Mouse (Mus musculus) right cerebral cortex, postnatal 36 days (tissue): ENCODE measurements around the gene Zfp282.
"Not testable (repeated sequence)": the region's sequence is repeated elsewhere in the genome, so short reads cannot be mapped to it uniquely, and the experiment has no call there.

ENCODE experiments used
- DNase-seq, 2 experiments: peaks; one replicate each; pipeline ENCODE4 v3.0.0; 2022; ENCODE audit warnings: low spot score in 2 of 2, mixed read lengths in 1 of 2

The Zfp282 gene

DNA sequence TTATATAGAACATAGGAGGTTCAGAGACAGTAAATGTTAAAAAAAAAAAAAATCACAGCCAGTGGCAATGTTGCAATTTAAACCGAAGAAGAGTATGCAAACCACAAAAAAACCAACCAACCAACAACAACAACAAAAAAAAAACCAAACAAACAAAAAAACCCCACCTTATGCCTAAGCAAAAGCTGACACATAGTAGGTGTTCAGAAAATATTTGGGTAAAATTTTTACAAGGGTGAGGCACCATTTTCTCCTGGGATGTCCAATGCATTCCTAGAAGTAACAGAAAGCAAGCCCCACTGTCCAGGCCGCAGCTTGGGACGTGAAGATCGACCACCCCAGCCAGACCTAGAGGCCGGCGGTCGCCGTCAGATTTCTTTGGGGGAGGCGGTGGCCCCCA is at the start of gene Zfp282:
Zfp282 (plus strand) TSS at position 147 of the 400 bp plus-strand sequence.
- no peak for DNase-seq

DNA sequence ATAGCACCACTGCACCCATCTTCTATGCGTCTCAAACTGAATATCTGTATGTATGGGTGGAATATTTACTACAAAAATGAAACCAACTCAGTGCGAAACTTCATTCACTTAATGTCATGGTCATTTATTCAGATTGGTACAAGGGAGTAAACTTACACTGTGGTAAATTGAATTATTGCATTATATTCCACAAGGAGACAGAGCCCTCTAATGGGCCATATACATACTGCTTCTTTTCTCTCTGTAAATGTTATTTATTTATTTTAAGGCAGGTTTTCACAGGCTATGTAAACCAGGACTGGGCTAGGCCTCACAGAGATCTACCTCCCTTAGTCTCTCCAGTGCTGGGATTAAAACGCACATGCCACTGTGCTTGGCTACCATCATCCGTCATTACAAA is 49.5 kb upstream of the Zfp282 start:
- DNase-seq = no peak

DNA sequence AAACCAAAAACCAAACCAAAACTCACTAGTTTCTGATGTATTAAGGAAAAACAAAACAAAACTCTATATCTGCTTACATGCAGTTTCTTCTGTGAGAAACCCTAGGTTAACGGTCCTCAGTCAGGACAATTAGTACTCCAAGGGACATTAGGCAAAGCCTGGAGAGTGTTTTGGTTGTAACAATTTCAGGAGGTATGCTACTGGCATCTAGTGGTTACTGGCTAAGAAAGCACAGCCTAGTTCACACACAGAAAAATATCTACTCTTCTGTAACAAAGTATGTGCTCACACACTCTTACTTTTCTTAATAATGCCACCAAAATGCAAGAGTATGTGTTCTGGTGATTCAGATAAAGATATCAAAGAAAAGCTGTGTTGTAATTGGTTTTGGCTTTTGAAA is 48.1 kb upstream of the Zfp282 start:
- DNase-seq = no peak

DNA sequence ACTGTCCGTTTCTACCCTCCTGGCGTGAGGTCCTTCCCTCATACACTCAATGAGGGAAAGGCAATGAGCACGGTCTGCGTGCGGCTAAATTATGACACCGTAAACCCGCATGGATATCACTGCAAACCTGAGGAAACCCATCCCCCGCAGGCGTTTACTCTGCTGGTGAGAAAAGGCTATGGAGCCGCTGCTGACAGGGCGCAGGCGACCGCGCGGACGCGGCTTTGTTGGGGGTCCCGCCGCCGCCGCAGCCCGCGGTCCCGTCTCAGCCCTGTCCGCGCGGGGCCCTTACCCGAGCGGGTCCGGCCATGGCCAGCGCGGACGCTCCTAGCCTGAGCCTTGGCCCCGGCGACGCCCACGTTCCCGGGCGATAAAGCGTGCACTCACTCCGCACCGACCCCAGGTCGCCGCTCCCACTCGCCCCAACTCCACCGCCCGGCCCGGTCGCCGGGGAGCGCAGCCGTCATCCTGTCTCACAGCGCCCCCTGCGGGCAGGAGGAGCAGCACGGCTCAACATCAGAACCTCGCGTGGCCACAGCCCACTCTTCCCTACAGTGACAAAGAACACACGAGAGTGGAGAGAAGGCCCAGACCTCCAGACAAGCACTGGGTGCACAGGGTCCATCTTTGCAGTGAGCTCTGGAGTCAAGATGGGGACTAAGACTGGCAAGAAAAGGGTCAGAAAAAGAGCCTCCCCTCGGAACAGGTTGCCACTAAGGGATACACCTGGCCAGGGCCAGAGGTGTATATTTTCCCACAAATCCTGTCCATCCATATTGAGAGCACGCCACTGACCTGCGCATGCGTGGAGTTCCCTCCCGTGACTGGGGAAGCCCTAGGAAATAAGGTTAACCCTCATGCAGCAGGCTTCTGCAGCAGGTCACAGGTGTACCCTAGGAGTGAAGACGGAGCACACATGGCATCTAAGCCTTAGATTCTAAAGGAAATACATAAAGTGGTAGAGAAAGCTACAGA is 46.6 kb upstream of the Zfp282 start, which contains the start of gene Zfp786:
Zfp786 (minus strand) TSS at position 764 of the 975 bp plus-strand sequence.
- peak; percentile 85 to 87 for DNase-seq

DNA sequence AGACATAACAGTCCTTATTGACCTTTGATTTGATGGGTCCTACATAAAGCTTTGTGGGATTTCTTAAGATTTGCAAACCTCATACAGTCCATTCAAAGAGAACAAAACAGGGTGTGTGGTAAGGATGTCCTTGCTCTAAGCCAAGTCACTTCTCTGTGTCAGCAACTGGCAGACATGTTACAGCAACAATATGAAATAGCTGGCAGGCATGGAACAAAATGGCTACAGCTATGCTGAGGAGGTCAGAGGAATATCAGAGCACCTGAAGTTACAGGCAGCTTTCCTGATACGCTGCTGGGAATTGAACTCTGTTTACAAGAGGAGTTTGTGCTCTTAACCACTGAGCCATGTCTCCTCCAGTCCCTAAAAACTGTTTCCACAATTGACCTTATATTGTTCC is 44.8 kb upstream of the Zfp282 start:
- no peak for DNase-seq

DNA sequence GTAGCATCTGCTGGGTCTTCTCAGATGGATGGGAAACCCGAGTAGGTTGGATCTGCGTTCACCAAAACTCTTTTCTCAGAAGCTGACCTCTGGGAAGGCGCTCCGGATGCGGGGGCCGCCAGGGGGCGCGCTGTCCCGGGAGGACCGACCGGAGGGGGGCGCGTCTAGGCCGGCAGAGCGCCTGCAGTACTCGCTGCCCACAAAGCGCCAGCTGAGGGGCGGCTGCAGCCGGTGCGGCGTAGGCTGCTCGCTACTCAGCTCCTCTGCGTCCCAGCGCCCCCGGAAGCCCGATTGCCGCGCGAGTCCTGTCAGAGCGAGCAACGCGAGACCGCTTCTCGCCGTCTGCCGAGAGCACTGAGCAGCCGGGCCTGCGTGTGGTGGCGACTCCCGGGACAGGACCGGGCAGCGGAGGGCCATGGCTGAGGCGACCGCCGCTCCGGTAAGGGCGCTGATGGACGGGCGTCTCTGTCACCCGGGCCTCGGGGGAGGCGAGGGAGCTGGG is 41.5 kb upstream of the Zfp282 start, which contains the start of gene Zfp398:
Zfp398 (plus strand) TSS at position 180 of the 502 bp plus-strand sequence.
- DNase-seq = peak; percentile 91

DNA sequence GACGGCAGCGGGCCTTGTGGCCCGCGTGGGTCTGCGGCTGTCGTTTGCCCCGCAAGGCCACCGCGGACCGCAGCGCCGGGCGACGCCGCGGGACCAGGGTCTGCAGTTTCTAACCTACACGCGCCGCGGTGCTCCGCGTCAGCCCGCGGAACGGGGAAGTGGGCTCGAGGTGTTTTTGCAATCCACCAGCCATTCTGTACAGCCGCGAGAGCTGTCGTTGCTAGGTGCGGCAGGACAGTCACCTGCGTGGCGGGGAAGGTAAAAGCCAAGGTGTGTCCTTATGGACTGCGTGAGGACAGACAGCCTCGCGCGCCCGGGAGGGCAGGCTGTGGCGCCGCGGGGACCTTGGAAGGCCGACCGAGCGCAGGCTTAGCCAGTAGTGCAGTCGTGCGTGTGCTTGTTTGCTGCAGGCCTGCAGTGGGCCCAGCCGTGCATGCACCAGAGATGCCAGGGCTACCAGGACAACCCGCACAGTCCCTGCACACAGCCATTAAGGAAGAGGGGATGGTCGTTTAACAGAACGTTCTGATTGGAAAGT is 41.0 kb upstream of the Zfp282 start:
- DNase-seq = peak; percentile 15 to 27

DNA sequence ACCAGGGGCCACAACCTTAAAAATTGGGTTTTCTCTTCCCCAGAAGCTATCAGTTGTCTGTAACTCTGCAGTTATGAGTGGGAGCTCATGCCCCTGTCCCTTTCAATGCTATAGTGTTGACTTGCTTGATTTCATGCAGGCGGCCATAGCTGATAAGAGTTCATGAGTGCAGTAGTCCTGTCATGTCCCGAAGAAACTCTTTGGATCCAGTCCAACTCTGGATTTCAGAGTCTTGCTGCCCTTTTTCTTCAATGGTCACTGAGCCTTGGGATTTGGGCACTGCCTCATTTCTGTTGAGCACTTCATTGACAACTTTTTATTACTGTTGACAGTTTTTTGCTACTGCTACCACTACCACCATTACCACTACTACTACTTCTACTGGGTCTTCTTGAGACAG is 39.4 kb upstream of the Zfp282 start:
- DNase-seq = no peak

DNA sequence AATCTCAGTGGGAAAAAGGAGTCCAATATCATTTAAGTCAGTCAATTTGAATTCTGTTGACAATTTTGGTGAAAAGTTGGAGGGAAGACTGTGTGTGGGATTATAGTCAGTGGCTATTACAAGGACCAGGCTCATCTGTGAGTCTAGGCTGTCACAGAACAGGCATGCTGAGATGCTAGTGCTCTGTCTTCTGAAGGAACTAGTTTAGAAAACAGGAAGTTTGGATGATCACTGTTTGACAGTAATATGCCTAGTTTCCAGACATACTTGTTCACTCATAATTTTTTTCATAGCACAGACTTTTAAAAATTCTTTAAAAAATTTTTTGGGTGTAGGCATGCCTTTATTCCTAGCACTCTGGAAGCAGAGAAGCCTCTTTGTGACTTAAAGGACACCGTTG is 35.9 kb upstream of the Zfp282 start:
- no peak for DNase-seq

DNA sequence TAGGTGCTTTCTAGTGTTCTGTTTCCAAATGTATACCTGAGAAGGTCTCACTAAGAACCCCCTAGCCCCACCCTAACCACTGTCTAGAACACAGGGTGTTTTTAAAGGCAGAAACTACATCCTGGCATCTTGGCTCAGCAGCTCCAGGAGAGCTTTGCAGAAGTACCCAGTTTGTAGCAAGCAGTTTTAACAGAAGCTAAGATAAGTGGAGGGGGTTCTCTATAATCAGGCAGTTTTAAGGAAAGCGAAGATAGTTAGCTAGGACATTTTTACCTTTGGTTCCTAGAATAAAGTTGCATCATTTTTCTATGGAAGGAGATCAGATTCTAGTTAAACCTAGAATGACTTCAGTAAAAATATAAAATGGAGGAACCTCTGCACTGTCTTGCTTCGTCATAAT is 35.2 kb upstream of the Zfp282 start:
- DNase-seq = no peak

DNA sequence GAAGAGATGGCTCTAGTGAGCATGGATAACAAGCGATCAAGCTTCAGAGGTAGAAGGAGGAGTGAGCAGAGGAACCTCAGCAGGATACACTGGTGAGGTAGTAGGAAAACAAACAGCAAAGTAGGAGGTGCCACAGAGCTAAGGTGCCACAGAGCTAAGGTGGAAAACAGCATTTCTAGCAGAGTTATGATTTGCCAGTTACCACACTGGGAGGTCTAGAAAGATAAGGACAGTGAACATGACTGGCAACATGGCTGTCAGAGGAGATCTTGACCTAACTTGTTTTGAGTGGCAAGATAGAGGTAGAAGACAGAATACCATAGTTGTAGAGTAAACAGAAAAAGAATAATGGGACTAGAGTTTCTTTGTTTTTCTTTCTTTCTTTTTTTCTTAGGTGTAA is 34.7 kb upstream of the Zfp282 start:
- no peak for DNase-seq

DNA sequence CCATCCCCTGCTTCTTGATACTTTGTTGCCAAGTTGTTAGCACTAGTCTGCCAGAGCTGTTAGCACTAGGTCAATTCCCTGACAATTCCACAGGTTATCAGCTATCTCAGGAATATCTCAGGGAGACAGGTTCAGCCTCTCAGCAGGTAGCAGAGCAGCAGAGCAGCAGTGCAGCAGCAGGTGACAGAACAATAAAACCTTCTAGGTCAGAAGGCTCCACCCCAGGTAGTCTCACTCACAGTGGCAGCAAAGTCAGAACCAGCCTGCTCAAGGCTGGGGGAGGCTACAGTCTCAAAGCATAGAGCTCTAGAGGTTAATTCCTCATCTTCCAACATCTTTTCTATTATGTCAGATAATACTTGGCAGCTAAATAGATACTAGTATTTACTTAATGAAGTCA is 31.2 kb upstream of the Zfp282 start:
- no peak for DNase-seq

DNA sequence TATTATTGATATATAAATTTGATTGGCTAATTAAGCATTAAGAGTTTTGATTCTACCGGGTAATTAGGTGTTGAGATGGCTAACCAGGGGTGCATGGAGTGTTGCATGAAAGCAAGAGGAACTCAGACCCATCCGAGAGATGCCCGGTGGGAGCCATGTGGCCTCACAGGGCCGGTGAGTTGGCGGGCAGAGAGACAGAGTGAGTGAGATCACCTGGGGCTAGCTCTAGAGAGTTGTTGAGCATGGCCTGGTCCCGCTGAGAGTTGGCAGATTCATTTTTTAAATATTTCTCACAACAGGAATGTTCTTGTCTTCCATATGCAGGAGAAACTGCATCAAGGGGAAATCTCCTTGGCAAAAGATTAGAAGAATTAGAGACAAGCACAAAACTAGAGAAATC is 19.8 kb upstream of the Zfp282 start:
- no peak for DNase-seq

DNA sequence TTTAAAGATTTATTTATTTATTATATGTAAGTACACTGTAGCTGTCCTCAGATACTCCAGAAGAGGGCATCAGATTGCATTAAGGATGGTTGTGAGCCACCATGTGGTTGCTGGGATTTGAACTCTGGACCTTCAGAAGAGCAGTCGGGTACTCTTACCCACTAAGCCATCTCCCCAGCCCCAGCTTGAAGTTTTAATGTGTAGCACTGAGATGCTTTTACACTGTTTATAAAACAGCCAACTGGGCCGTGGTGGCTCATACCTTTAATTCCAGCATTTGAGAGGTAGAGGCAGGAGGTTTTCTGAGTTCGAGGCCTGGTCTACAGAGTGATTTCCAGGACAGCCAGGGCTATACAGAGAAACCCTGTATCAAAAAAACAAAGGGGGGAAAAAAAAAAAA is 19.3 kb upstream of the Zfp282 start:
- not testable (repeated sequence) for DNase-seq

DNA sequence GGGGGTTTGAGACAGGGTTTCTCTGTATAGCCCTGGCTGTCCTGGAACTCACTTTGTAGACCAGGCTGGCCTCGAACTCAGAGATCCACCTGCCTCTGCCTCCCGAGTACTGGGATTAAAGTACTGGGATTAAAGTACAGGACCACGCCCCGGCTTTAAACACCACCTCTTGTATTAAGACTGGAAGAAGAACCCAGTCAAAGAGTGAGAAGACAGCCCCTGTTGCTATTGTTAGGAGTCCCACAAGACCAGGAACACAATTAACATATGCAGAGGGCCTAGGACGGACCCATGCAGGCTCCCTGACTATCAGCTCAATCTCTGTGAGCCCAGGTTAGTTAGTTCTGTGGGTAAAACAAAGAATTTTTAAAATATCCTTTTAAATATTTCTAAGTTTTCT is 4.7 kb upstream of the Zfp282 start:
- no peak for DNase-seq

DNA sequence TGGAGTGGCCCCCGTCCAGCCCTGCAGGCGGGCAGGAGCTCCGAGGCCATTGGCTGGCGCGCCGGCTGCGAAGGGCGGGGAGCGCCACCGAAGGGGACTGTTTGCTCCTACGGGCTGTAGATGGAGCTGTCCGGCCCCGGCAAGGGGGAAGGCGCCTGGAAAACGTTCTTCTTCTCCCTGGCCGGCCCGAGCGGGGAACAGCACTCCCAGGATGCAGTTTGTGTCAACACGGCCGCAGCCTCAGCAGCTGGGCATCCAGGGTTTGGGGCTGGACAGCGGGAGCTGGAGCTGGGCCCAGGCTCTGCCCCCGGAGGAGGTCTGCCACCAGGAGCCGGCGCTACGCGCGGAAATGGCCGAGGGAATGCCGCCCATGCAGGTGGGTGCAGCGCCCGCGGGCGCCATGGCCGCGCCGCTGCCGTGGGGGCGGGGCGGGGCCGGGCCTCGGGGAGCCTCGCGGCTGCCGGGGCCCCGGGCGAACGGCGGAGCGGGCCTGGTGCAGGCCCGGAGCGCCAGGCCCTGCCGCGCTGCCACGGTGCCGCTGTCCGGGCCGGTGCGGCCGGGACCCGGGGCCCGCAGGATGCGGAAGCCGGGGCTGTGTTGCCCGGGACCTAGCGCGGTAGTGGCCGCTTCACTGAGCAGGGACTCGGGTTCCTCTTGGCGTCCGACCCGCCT is 593 bp downstream of the Zfp282 start:
- peak; percentile 87 for DNase-seq

DNA sequence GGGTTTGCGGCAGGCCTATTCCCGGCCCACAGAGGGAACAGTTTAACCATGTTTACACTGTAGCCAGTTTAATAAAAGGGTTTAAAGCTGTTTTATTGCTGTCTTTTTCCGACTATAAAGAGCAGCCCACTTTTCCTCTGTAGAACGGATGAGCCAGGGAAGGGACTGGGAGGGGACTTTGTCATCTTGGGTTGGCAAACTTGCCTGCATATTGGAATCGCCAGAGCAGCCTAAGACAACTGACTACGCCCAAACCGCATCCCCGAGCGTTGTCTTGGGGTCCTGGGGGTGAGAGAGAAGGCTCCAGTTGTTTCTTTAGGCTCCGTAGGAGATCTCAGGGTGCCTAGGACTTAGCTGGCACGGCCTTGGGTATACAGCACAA is 1.1 kb downstream of the Zfp282 start:
- no peak for DNase-seq

DNA sequence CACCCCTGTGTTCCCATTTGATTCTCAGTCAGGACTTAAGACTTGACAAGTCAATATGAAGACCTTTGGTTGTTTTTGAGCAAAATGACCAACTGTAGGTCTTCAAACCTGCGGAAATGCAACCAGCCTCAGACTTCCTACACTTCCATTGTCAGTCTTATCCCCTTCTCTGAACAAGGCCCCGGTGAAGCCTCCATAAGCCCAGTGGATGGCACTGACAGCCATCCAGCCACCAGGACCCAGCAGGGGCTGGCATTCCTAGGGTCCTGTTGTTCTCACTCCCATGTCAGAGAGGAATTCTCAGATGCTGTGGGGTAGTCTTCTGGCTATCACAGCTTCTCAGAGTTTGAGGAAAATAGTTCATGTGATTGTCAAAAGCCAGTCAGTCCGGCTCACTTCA is 1.6 kb downstream of the Zfp282 start:
- DNase-seq = no peak

DNA sequence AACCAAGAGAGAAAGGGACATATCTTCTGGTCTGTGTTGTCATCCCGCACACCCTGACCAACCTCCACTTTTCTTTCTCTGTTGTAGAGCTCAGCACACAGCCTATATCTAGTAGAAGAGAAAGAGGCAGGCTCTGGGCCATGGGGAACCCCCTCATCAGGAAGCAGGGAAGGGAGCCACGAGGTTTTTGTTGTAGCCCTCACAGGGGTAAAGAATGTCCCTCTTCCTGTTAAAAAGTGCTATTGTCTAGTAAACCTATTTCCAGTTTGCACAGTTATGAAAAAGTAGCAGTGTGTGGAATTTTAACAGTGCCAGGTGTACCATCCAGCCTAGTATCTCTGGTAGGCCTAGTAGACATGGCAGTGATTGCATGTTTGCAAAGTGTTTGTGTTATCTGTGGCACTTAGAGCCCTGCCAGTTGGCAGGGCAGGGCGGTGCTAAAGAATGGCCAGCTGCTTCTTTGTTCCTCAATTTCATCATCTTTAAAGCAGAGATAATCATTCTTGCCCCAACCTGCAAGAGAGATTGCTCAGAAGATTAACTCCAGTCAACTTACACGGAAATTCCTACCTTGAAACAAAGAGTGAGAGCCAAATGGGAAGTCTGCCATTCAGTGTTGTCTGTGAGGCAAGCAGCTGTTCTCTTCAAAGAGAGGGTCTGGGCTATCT is 2.2 kb downstream of the Zfp282 start:
- DNase-seq = no peak

DNA sequence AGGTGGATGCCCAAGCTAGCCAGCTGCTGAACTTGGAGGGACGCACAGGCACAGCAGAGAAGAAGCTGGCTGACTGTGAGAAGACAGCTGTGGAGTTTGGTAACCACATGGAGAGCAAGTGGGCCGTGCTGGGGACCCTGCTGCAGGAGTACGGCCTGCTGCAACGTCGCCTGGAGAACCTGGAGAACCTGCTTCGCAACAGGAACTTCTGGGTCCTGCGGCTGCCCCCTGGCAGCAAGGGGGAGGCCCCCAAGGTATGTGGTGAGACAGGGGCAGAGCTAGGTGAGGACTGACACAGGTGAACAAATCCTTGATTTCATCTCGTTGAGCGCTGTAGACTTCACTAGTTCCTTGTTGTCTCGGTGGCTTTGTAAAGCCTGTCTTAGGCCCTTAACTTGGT is 3.2 kb downstream of the Zfp282 start:
- DNase-seq = no peak

DNA sequence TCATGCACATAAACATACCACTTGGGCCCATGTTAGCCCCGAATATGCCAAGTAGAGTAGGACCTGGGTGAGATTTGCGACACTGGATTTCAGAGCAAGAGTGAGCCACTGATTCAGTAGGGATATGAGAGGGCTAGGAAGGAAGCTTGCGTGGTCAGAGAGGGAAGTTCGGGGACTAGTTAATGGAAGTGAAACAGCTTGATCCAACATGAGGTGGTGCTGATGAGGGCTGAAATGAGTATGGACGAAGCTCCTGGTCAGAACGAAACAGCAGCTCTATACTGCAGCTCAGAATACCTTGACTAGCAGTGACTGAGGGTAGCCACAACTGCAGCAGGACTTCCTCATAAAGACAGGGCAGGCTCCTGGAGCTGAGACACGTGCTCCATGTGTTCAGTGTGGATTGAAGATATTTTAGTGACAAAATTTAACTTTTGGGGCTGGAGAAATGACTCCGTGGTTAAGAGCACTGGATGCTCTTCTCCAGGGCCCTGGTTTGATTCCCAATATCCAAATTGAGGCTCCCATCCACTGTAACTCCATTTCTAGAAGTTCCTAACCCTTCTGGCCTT is 11.9 kb downstream of the Zfp282 start:
- DNase-seq = no peak

DNA sequence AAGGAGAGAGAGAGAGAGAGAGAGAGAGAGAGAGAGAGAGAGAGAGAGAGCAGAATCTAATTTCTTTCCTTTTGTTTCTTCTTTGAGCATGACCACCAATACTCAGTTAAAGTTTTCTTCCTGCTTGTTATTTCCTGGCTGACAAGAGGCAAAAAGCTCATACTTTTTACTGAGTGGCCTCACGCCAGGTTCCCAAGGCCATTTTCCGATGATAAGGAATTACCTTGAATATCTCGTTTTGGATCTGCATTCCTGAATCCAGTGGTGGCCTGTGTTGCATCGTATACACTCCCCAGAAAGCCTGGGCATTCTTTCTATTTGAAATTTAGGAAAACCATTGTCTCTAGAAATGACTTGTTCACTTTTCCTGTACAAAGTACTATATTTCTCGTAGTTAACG is 22.4 kb downstream of the Zfp282 start:
- no peak for DNase-seq
